Mouse (Mus musculus) testis, adult 2 months (tissue): ENCODE data around the gene Fndc10.

Experiments used
- CTCF ChIP-seq: fragments of 200-500 bp; IDR thresholded peaks from 2 replicates; pipeline ENCODE4 v1.5.1; 2012; ENCODE audit warnings: low read depth, mild to moderate bottlenecking, inconsistent platforms, low read length, moderate library complexity; ENCODE audit not compliant: control insufficient read depth, insufficient read depth, insufficient replicate concordance
- POLR2A ChIP-seq: fragments of 200-500 bp; IDR thresholded peaks from 2 replicates; pipeline ENCODE4 v1.6.1; 2012; ENCODE audit warnings: low read depth, mild to moderate bottlenecking, inconsistent platforms, low read length, moderate library complexity; ENCODE audit not compliant: control insufficient read depth

GRCm38 (mm10) chr4:155744474-155744873 is 50.3 kb downstream of the Fndc10 start:
- no peak for TF ChIP-seq CTCF
- no peak for TF ChIP-seq POLR2A
